Mouse (Mus musculus) induced T-regulatory cell, adult 2 months (primary cell): ENCODE data around the gene Fer.
"Not testable (repeated sequence)": the region's sequence is repeated elsewhere in the genome, so short reads cannot be mapped to it uniquely, and the experiment has no call there.

Experiments used
- DNase-seq: peaks from one replicate; pipeline ENCODE4 v3.0.0-alpha.2; 2012; ENCODE audit warnings: low read depth

Gene Fer

GRCm38 (mm10) chr17:63863012-63863630 is at the start of gene Fer:
Gene Fer, plus strand, starts transcription at chr17:63863062.
- peak; percentile 15 for DNase-seq

GRCm38 (mm10) chr17:63813552-63813951 is 49.3 kb upstream of the Fer start:
- DNase-seq: no peak

- no peak for DNase-seq
Measured at GRCm38 (mm10) chr17:63818444-63819027, 44.3 kb upstream of the Fer start.

GRCm38 (mm10) chr17:63824141-63824540 is 38.7 kb upstream of the Fer start:
- DNase-seq: no peak

- no peak for DNase-seq
Measured at GRCm38 (mm10) chr17:63826196-63826595, 36.7 kb upstream of the Fer start.

- DNase-seq: no peak
Measured at GRCm38 (mm10) chr17:63826767-63827166, 36.1 kb upstream of the Fer start.

- DNase-seq: no peak
Measured at GRCm38 (mm10) chr17:63828561-63829332, 34.1 kb upstream of the Fer start.

- no peak for DNase-seq
Measured at GRCm38 (mm10) chr17:63831550-63831949, 31.3 kb upstream of the Fer start.

GRCm38 (mm10) chr17:63836223-63836622 is 26.6 kb upstream of the Fer start:
- no peak for DNase-seq

GRCm38 (mm10) chr17:63836641-63837040 is 26.2 kb upstream of the Fer start:
- DNase-seq: no peak

GRCm38 (mm10) chr17:63838144-63838543 is 24.7 kb upstream of the Fer start:
- DNase-seq: no peak

GRCm38 (mm10) chr17:63839636-63840269 is 23.1 kb upstream of the Fer start:
- DNase-seq: no peak

- no peak for DNase-seq
Measured at GRCm38 (mm10) chr17:63842226-63842625, 20.6 kb upstream of the Fer start.

- DNase-seq: no peak
Measured at GRCm38 (mm10) chr17:63844936-63845335, 17.9 kb upstream of the Fer start.

GRCm38 (mm10) chr17:63845766-63846165 is 17.1 kb upstream of the Fer start:
- not testable (repeated sequence) for DNase-seq

- DNase-seq: no peak
Measured at GRCm38 (mm10) chr17:63849151-63849550, 13.7 kb upstream of the Fer start.

GRCm38 (mm10) chr17:63849566-63849965 is 13.3 kb upstream of the Fer start:
- DNase-seq: peak; percentile 12

GRCm38 (mm10) chr17:63850016-63850415 is 12.8 kb upstream of the Fer start:
- DNase-seq: peak; percentile 37

GRCm38 (mm10) chr17:63857023-63857544 is 5.8 kb upstream of the Fer start:
- DNase-seq: no peak

GRCm38 (mm10) chr17:63860988-63861387 is 1.9 kb upstream of the Fer start:
- DNase-seq: no peak

GRCm38 (mm10) chr17:63862399-63862798 is 463 bp upstream of the Fer start:
- DNase-seq: no peak

GRCm38 (mm10) chr17:63863647-63864149 is 836 bp downstream of the Fer start, which contains the start of gene A930002H24Rik:
Gene A930002H24Rik, minus strand, starts transcription at chr17:63863791.
- peak; percentile 78 for DNase-seq
